Mouse (Mus musculus): ENCODE results near the gene Gtf3a.
"Not testable (repeated sequence)": the region's sequence is repeated elsewhere in the genome, so short reads cannot be mapped to it uniquely, and the experiment has no call there.

Gtf3a gene

DNA sequence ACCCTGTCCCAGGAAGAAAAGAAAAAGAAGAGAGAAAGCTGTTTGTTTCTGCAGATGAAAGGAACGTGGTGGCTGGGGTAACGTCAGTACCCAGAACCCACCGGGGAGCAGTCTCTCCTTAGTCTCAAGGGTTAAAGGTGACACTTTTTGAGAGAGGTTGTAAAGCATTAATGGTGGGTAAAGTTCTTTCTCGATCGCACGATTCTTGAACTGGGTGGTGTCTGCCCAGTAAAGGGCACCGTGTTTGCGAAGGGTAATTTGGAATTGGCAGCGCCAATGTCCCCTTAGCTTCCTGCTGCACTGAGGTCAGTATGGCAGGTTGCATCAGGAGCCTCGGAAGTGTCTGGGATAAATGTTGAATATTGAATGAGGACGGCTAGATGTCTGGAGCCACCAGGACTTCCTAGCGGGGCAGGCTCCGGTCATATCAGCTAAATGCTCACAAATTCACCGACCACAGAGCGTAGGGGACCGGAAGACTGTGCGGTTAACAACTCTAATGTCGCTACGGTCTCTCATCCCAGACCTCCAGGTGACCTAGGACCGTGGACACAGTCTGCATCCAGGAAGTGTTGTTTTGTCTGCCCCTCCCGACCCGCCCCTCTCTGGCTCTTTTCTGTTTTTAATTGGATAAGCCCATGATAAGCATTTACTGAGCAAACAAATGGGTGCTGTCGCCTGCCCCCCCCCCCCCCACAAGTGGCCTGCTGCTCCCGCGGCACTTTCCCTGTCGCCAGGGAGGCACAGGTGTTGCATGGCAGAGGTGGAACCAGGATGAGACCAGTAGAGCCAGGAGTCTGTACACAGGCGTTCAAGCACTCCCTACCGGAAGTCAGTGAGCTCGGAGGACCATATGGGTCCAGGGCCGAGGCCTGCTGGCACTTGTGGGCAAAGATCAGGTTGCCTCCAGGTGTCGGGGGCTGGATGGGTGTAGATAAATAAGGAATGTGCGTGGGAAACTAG is 10.6 kb upstream of the Gtf3a start:
- DNase-seq (ENCODE audit: low spot score in 2 of 2), result no peak

DNA sequence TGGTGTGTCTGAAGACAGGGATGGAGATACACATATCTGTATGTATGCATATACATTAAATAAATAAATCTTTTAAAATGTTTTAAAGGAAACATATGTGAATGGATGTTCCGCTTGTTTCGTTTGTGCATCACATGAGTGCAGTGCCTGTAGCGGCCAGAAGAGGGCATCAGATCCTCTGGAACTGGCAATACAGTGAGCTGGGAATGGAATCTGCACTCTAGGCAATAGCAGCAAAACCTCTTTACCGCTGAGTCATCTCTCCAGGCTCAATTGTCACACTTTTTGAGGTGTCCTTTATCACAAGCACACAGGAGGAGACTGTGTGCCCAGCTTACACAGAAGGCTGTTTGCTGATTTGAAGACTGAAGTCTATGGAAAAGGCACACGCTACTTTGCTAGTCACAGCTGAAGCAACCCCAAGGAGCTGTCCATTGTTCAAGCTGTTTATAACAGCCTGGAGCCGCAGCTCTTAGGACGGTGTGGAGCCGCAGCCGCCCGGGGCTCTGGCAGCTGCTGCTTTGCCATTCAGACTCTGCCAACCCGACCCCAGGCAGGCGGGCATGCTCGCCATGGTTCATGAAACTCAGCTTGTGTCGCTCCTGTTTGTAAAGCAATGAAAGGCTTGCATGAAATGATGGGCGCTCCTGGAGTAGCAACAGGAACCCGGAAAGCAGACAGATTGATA is 9.2 kb upstream of the Gtf3a start:
- DNase-seq (ENCODE audit: low spot score in 2 of 2), result no peak

GRCm38 (mm10) chr5:146940219-146940618 is 8.2 kb upstream of the Gtf3a start:
- DNase-seq (ENCODE audit: low spot score in 2 of 2), result peak in 1 of 2 experiments; percentile 23

GRCm38 (mm10) chr5:146941939-146942338 is 6.5 kb upstream of the Gtf3a start:
- not testable (repeated sequence) for DNase-seq (ENCODE audit: low spot score in 2 of 2)

GRCm38 (mm10) chr5:146942965-146943364 is 5.5 kb upstream of the Gtf3a start:
- no peak for DNase-seq (ENCODE audit: low spot score in 2 of 2)

DNA sequence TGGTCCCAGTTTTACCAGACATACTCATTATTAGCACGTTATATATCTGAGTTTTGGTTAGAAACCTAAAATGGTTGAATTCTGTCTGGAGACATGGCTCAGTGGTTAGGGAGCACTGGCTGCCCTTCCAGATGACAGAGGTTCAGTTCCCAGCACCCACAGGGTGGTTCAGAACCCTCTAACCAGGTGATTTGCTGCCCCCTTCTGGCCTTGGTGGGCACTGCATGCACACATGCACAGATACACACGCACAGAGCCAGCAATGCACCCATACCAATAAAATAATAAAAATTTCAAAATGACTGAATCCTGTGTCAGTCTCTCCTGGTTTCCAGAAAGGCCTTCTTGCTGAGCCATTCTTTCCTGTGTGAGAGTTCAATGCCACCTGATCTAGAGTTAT is 3.9 kb upstream of the Gtf3a start:
- no peak for DNase-seq (ENCODE audit: low spot score in 2 of 2)

- DNase-seq (ENCODE audit: low spot score in 2 of 2), result no peak
Measured at GRCm38 (mm10) chr5:146946682-146947081, 1.8 kb upstream of the Gtf3a start.

DNA sequence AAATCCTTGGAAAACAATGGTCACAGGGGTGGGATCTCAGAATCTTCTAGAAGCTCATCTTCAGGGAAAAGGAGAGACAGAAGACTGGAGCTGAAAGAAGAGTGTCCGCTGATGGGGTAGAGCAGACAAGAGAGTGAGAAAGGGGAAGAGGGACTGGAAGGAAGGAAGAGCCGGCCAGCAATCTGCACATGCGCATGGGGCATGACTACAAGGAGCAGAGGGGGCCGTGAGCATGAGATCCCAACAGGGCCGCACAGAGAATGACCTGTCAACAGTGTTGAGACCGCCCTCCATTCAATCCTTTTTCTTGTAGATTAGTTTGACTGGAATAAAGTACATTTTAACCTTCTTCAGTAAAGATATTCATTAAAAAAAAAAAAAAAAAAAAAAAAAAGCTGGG is 960 bp upstream of the Gtf3a start:
- no peak for DNase-seq (ENCODE audit: low spot score in 2 of 2)

DNA sequence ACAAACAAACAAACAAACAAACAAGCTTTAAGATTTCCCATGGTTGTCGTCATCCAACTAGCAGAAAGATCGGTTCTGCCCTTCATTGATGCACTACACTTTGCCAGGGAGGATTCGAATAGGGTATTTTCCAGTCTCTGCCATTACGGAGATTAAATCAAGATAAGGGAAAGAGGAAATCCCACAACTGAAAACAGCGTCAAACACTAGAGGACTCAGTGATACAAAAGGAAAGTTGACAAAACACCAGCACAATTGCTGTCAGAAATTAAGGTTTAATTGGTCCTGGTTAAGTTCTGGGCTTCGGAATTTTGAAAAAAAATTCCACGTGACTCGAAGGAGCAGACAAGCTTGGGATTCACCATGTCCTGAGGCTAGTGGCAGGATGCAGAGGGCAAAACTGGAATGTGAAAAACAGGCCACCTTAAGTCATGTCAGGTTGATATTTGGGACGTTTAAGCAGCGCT is 383 bp upstream of the Gtf3a start:
- no peak for DNase-seq (ENCODE audit: low spot score in 2 of 2)

DNA sequence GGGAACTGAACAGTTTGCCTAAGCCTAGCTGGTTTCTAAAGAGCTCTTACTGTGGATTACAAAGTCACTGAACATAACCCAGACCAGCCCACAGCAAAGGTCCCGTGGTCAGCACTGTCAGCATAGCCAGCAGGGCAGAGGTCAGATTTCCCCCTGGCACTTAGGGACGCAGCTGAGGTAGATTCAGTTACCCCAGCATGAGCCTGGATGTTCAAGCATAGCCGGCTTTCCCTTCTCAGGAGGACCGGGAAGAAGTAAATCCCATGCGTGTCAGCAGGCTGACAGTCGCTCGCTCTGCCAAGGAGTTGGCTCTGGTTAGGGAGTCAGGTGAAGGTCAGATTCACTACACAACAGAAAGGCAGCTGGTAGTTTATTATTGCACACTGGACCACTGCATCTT is 6.1 kb downstream of the Gtf3a start:
- DNase-seq (ENCODE audit: low spot score in 2 of 2), result no peak

DNA sequence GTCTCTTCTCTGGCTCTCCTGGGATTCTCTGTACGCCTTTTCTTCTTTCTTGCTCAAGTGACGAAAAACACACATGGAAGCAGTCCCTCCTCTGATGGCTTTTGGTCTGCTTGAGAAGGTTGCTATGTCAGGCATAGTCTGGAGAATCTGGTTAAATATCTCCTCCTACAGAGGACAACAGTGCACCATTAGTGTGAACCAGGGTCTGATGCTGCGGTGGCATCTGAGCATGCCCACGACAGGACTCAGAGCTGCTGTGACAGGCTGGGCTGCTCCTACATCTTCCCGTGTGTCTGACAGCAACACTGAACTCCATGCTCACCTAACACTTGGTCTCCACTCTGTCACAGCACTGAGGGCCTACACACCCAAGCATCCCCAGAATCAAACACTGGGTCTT is 7.2 kb downstream of the Gtf3a start:
- no peak for DNase-seq (ENCODE audit: low spot score in 2 of 2)

DNA sequence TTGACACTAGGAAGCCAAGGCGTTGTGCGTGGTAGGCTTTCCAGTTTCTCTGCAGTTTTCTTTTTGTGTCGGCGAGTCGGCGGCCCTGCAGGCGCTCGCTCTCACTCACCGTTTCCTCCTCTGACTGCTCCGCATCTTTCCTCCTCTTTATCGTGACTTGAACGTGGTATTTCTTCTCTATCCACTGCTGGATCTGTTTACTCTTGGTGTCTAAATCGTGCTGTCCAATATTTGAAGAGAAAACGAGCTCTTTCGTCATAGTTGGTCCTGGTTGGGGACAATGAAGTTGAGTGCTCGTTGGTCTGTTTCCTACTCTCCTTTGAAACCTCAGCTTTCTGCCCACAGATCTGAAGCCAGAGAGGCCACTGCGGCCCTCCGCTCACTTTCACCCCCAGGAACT is 8.2 kb downstream of the Gtf3a start:
- no peak for DNase-seq (ENCODE audit: low spot score in 2 of 2)

DNA sequence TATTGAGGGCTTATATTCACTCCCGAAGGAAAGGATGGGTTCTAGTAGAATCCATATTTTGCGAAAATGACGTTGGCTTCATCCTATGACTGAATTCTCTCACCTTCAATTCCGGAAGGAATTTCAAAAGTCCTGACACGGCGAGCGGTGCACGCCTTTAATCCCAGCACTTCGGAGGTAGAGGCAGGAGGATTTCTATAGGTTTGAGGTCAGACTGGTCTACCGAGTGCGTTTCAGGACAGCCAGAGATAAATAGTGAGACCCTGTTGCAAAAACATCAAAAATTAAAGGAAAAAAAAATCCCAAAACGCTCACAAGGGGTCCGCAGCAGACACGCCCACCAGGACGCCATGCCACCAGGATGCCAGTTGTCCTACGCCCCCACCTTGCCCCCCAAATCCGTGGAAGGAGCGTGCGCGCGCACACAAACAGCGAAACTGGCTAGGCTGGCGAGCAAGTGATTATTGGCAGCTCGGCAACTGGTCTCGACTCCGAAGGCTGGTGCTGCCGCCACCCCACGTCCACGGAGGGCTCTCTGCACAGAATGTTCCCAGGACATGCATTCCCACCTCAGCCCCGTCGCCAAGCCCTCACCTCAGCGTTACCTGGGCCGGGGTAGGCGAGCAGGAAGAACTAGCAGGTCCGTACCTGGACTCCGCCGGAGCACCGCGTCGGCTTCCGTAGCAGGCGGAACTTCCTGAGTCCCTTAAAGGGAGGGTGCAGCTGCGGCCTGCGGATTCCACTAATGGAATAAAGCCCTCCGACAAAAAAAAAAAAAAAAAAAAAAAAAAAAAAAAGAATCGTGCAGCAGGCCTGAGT is 14.9 kb downstream of the Gtf3a start, which contains the start of gene Mtif3:
Mtif3 (minus strand) TSS at position 683 of the 819 bp plus-strand sequence.
- peak; percentile 77 to 80 for DNase-seq (ENCODE audit: low spot score in 2 of 2)

DNA sequence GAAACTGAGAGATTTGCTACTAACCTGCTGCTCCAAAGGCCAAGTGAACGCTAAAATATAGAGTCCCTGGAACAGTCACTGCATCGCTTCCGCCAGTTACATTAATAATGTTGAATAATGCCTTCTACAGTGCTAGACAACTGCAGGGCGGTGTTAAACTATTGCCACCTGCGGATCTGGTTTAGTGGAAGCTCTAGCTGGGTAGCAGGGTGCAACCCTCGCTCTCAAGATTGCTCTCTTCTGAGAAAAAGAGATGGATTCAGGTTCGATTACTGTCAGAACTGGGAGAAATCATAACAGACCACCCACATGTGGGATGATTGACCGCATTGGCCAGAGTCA is 15.5 kb downstream of the Gtf3a start:
- DNase-seq (ENCODE audit: low spot score in 2 of 2), result no peak

DNA sequence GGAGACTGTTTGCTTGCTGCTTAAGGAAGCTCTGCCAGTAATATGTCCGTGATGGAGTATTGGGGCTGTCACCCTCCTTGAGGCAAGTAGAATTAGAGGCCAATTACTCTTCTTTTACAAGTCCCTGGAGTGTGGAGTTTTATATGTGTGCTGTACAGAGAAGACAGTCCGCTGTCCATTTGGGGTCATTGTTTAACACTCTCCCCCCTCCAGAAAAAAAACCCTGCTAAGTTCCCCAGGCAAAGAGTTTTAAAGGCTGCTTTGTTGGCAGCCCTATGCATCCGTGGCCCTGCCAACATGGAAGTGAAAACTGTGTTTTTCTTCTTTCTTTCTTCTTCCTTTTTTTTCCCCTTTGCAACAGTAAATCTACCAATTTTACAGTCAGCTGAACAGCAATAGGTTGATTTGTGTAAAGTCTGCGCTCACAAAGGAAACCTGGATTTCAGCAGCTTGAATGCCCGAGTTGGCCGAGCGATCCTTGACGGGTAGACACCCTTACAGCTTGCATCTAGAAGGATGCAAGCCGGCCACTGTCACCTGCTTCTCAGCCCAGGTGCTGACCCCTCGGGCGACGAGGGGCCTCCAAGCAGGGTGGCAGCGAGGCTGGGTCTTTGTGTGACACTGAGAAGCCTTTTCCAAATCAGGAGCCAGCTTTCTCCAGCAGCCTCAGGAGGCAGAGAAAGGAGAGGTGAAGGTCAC is 20.4 kb downstream of the Gtf3a start:
- DNase-seq (ENCODE audit: low spot score in 2 of 2), result no peak

- DNase-seq (ENCODE audit: low spot score in 2 of 2), result no peak
Measured at GRCm38 (mm10) chr5:146971776-146972561, 23.5 kb downstream of the Gtf3a start.

- no peak for DNase-seq (ENCODE audit: low spot score in 2 of 2)
Measured at GRCm38 (mm10) chr5:146973353-146973752, 24.9 kb downstream of the Gtf3a start.

- no peak for DNase-seq (ENCODE audit: low spot score in 2 of 2)
Measured at GRCm38 (mm10) chr5:146973858-146974780, 25.7 kb downstream of the Gtf3a start.

DNA sequence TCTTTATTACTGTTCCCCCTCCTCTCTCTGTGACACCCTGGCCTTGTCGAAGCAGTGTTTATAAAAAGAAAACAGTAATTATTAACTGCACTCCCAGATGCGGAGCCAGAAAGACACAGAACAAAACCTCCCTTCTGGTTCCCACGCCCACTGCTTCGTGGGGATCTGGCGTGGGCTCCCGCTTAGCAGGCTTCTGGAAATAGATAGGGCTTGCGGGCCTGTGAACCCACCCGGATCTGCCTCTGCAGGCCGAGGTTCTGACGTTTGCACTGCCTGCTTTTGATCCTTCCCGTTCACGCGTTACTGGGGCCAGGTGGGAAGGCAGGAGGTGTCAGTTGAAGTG is 26.3 kb downstream of the Gtf3a start:
- DNase-seq (ENCODE audit: low spot score in 2 of 2), result no peak

DNA sequence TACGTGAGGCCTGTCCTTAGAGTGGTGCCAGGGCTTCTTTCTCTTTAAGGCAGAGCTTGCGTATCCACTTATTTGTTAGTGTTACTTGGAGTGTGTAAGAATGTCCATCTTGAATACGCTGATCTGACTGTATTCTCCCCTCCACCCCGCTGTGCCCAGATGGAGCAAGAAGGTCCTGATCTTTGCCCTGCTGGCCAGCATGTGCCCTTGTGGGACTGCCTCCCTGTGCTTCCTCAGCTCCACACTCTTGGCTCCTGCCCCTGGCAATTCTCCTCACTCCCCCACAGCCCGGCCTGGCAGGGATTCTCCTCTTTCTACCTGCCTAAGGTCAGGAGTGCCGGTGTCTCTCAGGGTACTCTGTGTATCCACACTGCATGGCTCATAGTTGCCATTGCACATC is 32.9 kb downstream of the Gtf3a start:
- no peak for DNase-seq (ENCODE audit: low spot score in 2 of 2)
